Mouse (Mus musculus): ENCODE data around the gene Olfr1087.

GRCm38 (mm10) chr2:86733601-86734000, 35.4 kb upstream of the Olfr1087 start, which contains the start of gene Olfr1089:
- TF ChIP-seq CTCF (IDR thresholded peaks at IDR 0.05; ENCODE audit: control insufficient read depth, insufficient read depth, low read length) = no peak
- TF ChIP-seq POLR2A (IDR thresholded peaks at IDR 0.05; ENCODE audit: borderline replicate concordance, control insufficient read depth, low read depth, low read length) = no peak
